Mouse (Mus musculus): ENCODE measurements around the gene Fam136a. TPM values are rescaled to one million over a fixed set of nuclear protein-coding genes. Genes with fewer than 3 reads are reported as not detected.

Fam136a gene
- polyA plus RNA-seq (2012; rRNA removed; ENCODE audit: low replicate concordance): 22.0 TPM in 2 replicates

GRCm38 (mm10) chr6:86365371-86366124, at the start of gene Fam136a:
Gene Fam136a (plus strand): TSS chr6:86365646.

GRCm38 (mm10) chr6:86370764-86371339, 5.4 kb downstream of the Fam136a start, which contains the start of gene Snrpg:
Gene Snrpg (plus strand): TSS chr6:86371304.

GRCm38 (mm10) chr6:86396581-86397256, 31.3 kb downstream of the Fam136a start, which contains the start of gene Pcyox1:
Gene Pcyox1 (minus strand): TSS chr6:86397154.

DNA sequence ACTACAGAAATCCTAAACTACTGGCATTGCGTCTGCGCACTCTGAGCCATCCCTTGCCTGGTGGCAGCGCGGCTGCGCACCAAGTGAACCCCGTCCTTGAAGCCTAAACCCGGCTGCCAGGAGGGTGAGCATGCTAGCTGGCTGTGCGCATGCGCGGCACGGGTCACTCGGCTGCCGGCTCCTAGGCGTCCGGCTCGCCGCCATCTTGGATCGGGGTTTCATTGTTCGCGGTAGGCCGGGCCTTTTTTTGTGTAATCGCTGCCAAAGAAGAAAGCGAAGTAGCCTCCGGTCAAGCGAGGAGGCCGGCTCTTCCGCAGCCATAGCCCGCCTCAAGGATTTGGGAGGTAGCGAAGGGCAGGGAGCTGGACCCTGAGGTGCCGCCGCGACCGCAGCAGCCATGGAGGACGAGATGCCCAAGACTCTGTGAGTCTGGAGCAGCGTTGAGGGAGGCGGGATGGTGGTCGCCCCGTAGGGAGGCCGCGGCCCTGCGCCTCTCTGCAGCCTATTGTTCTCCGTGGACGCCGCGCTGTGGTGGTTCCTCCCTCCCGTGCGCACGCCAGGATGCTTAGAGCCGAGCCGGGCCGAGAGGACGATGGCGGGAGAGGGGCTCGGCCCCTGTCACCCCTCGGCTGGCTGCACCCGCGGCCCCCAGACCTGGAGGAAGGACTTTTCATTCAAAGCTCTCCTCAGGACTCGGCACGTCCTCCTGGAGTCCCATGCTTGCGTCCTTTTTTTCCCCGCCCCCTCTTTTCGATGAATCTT, 38.8 kb downstream of the Fam136a start, which contains the start of gene Tia1:
Tia1 (plus strand) TSS at position 120 of the 762 bp plus-strand sequence.

Other genes starting within 250 kb of the Fam136a start
- gene Tgfa, start 170.4 kb upstream of the Fam136a start, polyA plus RNA-seq (2012; rRNA removed; ENCODE audit: low replicate concordance): 0.44 and 7.1 TPM in 2 replicates
- 18.8 and 50.4 TPM in 2 replicates for gene Snrpg, start 5.7 kb downstream of the Fam136a start, polyA plus RNA-seq (2012; rRNA removed; ENCODE audit: low replicate concordance)
- gene Pcyox1, start 31.5 kb downstream of the Fam136a start, polyA plus RNA-seq (2012; rRNA removed; ENCODE audit: low replicate concordance): 62.9 and 96.7 TPM in 2 replicates
- 19.4 and 40.4 TPM in 2 replicates for gene Tia1, start 38.6 kb downstream of the Fam136a start, polyA plus RNA-seq (2012; rRNA removed; ENCODE audit: low replicate concordance)
- 6.3 and 13.1 TPM in 2 replicates for gene Gm44790, start 61.0 kb downstream of the Fam136a start, polyA plus RNA-seq (2012; rRNA removed; ENCODE audit: low replicate concordance)
- gene C87436, start 72.7 kb downstream of the Fam136a start, polyA plus RNA-seq (2012; rRNA removed; ENCODE audit: low replicate concordance): 14.2 and 21.6 TPM in 2 replicates
- 120 and 184 TPM in 2 replicates for gene Pcbp1, start 160.7 kb downstream of the Fam136a start, polyA plus RNA-seq (2012; rRNA removed; ENCODE audit: low replicate concordance)